Mouse (Mus musculus) lung, embryonic 14.5 days (tissue): ENCODE measurements at regions not wholly inside any gene's neighbourhood (a gene's known extent, or its start where the extent isn't known, plus 50 kb on each side); places are given as distances from the start of the nearest gene placed in this dataset.
A peak's percentile ranks its signal among the peaks of the same experiment; 100 is the strongest.
"Not testable (repeated sequence)": the region's sequence is repeated elsewhere in the genome, so short reads cannot be mapped to it uniquely, and the experiment has no call there.

Source experiments
- ATAC-seq: fragments of 200-750 bp; cut with Nextera tagmentation; 2 replicates; pipeline ENCODE4 v1.8.0; 2017; ENCODE audit warnings: mild to moderate bottlenecking, moderate TSS enrichment, moderate library complexity; ENCODE audit not compliant: insufficient read depth
- DNase-seq: peaks from one replicate; pipeline ENCODE4 v3.0.0-alpha.2; 2015
- H3K27ac ChIP-seq: fragments of 300-500 bp; sonication (generic); 2 replicates; pipeline ENCODE4 v1.5.1; 2014; ENCODE audit warnings: low read depth, mild to moderate bottlenecking, moderate library complexity
- H3K27me3 ChIP-seq: fragments of 300-500 bp; sonication (generic); 2 replicates; pipeline ENCODE4 v1.6.1; 2014; ENCODE audit warnings: low read length, control low read depth; ENCODE audit not compliant: insufficient read depth
- H3K36me3 ChIP-seq: fragments of 300-500 bp; sonication (generic); 2 replicates; pipeline ENCODE4 v1.6.1; 2014; ENCODE audit warnings: control low read depth; ENCODE audit not compliant: insufficient read depth
- H3K4me1 ChIP-seq: fragments of 300-500 bp; sonication (generic); 2 replicates; pipeline ENCODE4 v1.6.1; 2014; ENCODE audit warnings: antibody characterized with exemption, control low read depth; ENCODE audit not compliant: insufficient read depth
- H3K4me2 ChIP-seq: fragments of 300-500 bp; sonication (generic); 2 replicates; pipeline ENCODE4 v1.6.1; 2014; ENCODE audit warnings: mild to moderate bottlenecking
- H3K4me3 ChIP-seq: fragments of 300-500 bp; sonication (generic); 2 replicates; pipeline ENCODE4 v1.5.1; 2014; ENCODE audit warnings: low read depth, low read length
- H3K9ac ChIP-seq: fragments of 300-500 bp; sonication (generic); 2 replicates; pipeline ENCODE4 v1.6.1; 2014
- H3K9me3 ChIP-seq: fragments of 300-500 bp; sonication (generic); 2 replicates; pipeline ENCODE4 v1.6.1; 2016; ENCODE audit warnings: low read depth, low read length, control low read depth
- CTCF ChIP-seq: IDR thresholded peaks from 2 replicates; pipeline ENCODE4 v1.5.1; 2016; ENCODE audit warnings: antibody characterized with exemption, low read depth
- WGBS: fragments of 180-500 bp; shearing (Covaris S2); extraction: QIAGEN DNeasy Blood & Tissue Kit; methylation state at CpG from one replicate; pipeline ENCODE4 v1.1.7; 2014; 5-methylcytosine and 5-hydroxymethylcytosine counted together

DNA sequence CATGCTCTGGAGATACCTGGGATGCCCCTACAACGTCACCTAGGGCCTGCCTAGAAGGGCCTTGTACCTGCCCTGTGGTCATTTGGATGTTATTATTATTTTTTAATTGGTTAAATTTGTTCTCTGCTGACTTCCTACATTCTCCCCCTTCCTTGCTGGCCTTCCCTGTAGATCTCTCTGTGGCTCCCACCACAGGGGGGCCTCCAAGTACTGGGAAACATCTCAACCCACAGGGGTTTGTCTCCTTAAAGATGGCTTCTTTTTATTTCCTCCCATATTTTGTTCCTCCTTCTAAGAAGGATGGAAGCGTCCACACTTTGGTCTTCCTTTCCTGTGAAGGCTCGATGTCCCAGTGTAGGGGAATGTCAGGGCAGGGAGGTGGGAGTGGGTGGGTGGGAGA, 142.4 kb upstream of the Unc93a2 start:
- Histone ChIP-seq H3K4me3 (no peak overlapping the region), H3K9me3 (no peaks in the 10 kb centered on the region), H3K4me1 (no peaks in the 10 kb centered on the region), H3K36me3 (no peaks in the 10 kb centered on the region), H3K27ac (no peak overlapping the region), H3K4me2 (no peak overlapping the region), H3K27me3 (no peaks in the 10 kb centered on the region), H3K9ac (no peak overlapping the region)
- ATAC-seq: no peak
- TF ChIP-seq CTCF: peak; percentile 58
- 69% methylated on average over 3 of the region's 3 CpGs for WGBS
- DNase-seq: peak; percentile 63

DNA sequence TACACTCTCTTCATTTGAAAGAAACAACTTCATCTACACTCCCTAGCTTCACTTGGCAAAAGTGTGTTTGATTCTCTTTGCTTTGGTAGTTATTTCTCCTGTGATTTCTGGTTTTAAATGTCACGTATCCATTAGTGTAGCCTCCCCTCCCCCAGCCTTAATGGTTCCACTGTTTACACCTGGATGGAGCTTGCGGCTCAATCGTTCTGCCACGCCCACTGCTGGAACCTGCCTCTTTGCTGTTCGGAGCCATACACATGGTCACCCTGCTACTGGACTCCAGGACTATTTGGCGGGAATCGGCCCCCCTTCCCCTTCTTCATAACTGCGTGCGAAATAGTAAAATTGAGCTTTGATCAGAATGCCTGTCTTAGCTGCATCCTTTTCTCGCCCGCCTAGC, 139.2 kb upstream of the Unc93a2 start:
- H3K4me1 ChIP-seq, H3K9ac ChIP-seq, H3K27ac ChIP-seq, H3K4me3 ChIP-seq, H3K9me3 ChIP-seq, H3K36me3 ChIP-seq, ATAC-seq, H3K4me2 ChIP-seq, DNase-seq, H3K27me3 ChIP-seq: not testable (repeated sequence)
- WGBS: 85% methylated on average over 11 of the region's 11 CpGs

DNA sequence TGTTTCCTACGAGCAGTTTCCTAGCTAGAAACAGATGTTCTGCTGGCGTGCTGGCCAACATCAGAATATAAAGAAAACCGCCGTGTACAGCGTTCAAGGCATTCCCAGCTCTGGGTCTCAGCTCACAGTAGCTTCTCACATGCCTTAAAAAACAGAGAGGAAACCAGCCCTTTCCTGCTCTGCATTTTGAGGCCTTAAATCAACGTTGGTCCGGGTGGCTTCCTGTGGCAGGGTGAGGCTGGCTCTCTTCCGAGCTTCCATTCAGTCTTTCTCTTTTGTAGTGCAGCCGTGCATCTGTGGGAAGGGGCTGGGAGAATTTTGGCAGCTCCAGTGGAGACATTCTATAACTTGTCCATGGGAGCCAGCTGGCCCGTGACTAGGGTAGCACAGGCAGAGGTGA, 135.9 kb upstream of the Unc93a2 start:
- DNase-seq (peak; percentile 50), ATAC-seq (no peak)
- H3K4me1 ChIP-seq: no peaks in the 10 kb centered on the region
- no peak overlapping the region for H3K9ac ChIP-seq
- no peak for TF ChIP-seq CTCF
- no peaks in the 10 kb centered on the region for H3K9me3 ChIP-seq
- H3K27ac ChIP-seq: peak overlapping the region; percentile 19
- no peak overlapping the region for H3K4me3 ChIP-seq
- no peaks in the 10 kb centered on the region for H3K36me3 ChIP-seq
- H3K27me3 ChIP-seq: no peaks in the 10 kb centered on the region
- 57% methylated on average over 10 of the region's 10 CpGs for WGBS
- H3K4me2 ChIP-seq: no peak overlapping the region
